Mouse (Mus musculus) embryo, embryonic 11 days (tissue): Measurements from ENCODE around the gene Defb39.

Source experiments
- DNase-seq: peaks from one replicate; pipeline ENCODE4 v3.0.0-alpha.2; 2015

The Defb39 gene

DNA sequence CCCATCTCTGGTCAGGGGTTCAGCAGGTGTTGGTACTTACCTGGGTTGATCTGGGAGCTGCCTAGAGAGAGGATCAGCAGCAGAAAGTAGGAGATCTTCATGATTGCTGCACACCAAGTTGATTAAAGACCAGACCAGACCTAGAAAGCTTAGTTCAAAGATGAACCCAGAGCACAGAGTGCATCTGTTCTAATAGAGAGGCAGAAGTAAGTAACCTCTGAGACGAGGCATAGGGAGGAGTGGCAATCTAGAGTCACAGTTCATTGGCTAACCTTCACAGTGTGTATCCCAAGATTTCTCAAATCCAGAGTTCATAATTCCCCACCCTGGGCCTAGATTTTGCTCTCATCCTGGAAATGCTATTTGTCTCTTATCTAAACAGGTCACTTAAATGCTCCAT lies at the start of gene Defb39:
Gene Defb39 (minus strand): TSS at position 101 of the 400 bp plus-strand sequence.
- no peak for DNase-seq

GRCm38 (mm10) chr8:19066013-19066412 lies 1.4 kb upstream of the Defb39 start:
- no peak for DNase-seq

- no peak for DNase-seq
Observed at GRCm38 (mm10) chr8:19062891-19063290, 1.7 kb downstream of the Defb39 start.

DNA sequence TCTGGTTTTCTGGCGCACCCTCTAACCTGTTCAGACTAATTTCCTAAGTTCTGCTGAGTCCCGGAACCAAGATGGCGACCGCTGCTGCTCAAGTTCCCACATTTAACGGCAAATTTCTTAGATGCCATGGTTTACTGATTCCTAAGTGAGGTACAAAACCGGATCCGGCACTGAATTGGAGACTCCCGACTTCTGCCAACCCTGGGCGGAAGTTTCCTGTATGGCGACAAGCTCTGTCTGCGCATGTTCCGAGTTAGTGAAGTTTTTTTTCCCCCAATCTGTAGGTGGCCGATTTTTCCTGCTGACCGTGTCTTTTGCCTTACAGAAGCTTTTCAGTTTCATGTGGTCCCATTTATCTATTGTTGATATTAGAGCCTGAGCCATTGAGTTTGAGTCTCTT lies 19.4 kb downstream of the Defb39 start:
- DNase-seq: no peak

GRCm38 (mm10) chr8:19026466-19026865 lies 38.1 kb downstream of the Defb39 start, which contains the start of gene Defb38:
Gene Defb38, minus strand, starts transcription at chr8:19026566.
- no peak for DNase-seq
